Mouse (Mus musculus) MEL (cell line): ENCODE data around the gene Ccdc50. TPM values are rescaled to one million over a fixed set of nuclear protein-coding genes. Genes with fewer than 3 reads are reported as not detected.

Experiments used
- DNase-seq: peaks from one replicate; pipeline ENCODE4 v3.0.0; 2011; ENCODE audit warnings: low read depth, low spot score
- H3K27ac ChIP-seq: 2 replicates; pipeline ENCODE4 v1.5.1; 2012; ENCODE audit warnings: low read depth, mild to moderate bottlenecking, control low read depth, low read length, moderate library complexity; ENCODE audit not compliant: control insufficient read depth
- H3K27me3 ChIP-seq, 2 experiments: fragments of 150-350 bp in 1 of 2; sonication (generic) in 1 of 2; 2 replicates each; pipeline ENCODE4 v1.6.1; 2012; ENCODE audit warnings: low read length in 2 of 2, mild to moderate bottlenecking in 2 of 2, improper control_type of control experiment in 1 of 2, moderate library complexity in 1 of 2; ENCODE audit not compliant: insufficient read depth in 2 of 2, control insufficient read depth in 1 of 2
- H3K36me3 ChIP-seq, 2 experiments: 2 replicates each; pipeline ENCODE4 v1.6.1; 2012 to 2014; ENCODE audit warnings: low read length in 2 of 2, improper control_type of control experiment in 1 of 2, inconsistent platforms in 1 of 2, mild to moderate bottlenecking in 1 of 2; ENCODE audit not compliant: insufficient read depth in 2 of 2, control insufficient read depth in 1 of 2
- H3K4me1 ChIP-seq, 2 experiments: fragments of 150-350 bp in 1 of 2; sonication (generic) in 1 of 2; 2 replicates each; pipeline ENCODE4 v1.6.1; 2012; ENCODE audit warnings: low read length in 2 of 2, improper control_type of control experiment in 1 of 2, mild to moderate bottlenecking in 1 of 2; ENCODE audit not compliant: insufficient read depth in 2 of 2, control insufficient read depth in 1 of 2
- H3K4me3 ChIP-seq, 2 experiments: fragments of 150-350 bp in 1 of 2; sonication (generic) in 1 of 2; 2 replicates each; pipeline ENCODE4 v1.5.1; 2012; ENCODE audit warnings: low read depth in 2 of 2, low read length in 2 of 2, mild to moderate bottlenecking in 2 of 2, moderate library complexity in 2 of 2, control low read depth in 1 of 2, improper control_type of control experiment in 1 of 2; ENCODE audit not compliant: control insufficient read depth in 1 of 2, insufficient read depth in 1 of 2
- H3K79me2 ChIP-seq: 2 replicates; pipeline ENCODE4 v1.6.1; 2012; ENCODE audit warnings: mild to moderate bottlenecking, low read length, moderate library complexity; ENCODE audit not compliant: control insufficient read depth, poor library complexity, insufficient read depth
- H3K9ac ChIP-seq: 2 replicates; pipeline ENCODE4 v1.6.1; 2012; ENCODE audit warnings: low read depth, mild to moderate bottlenecking, control low read depth, low read length, moderate library complexity; ENCODE audit not compliant: control insufficient read depth, poor library complexity, severe bottlenecking
- H3K9me3 ChIP-seq: fragments of 150-350 bp; sonication (generic); replicated peaks from 2 replicates; pipeline ENCODE4 v1.6.1; 2012; ENCODE audit warnings: mild to moderate bottlenecking, low read length, improper control_type of control experiment, moderate library complexity; ENCODE audit not compliant: insufficient read depth
- BHLHE40 ChIP-seq: IDR thresholded peaks from 2 replicates; pipeline ENCODE4 v1.6.1; 2012; ENCODE audit warnings: low read depth, mild to moderate bottlenecking, inconsistent platforms, low read length, improper control_type of control experiment, borderline replicate concordance
- CHD2 ChIP-seq: IDR thresholded peaks from 2 replicates; pipeline ENCODE4 v1.6.1; 2011; ENCODE audit warnings: low read length, improper control_type of control experiment
- CTCF ChIP-seq, 3 experiments: IDR thresholded peaks in 2 of 3; conservative IDR thresholded peaks in 1 of 3; 2 replicates each; pipeline ENCODE4 v1.5.1; 2011 to 2012; ENCODE audit warnings: low read length in 3 of 3, low read depth in 2 of 3, mild to moderate bottlenecking in 2 of 3, improper control_type of control experiment in 1 of 3, inconsistent platforms in 1 of 3, mixed read lengths in 1 of 3, moderate library complexity in 1 of 3; ENCODE audit not compliant: control insufficient read depth in 1 of 3, insufficient read depth in 1 of 3, poor library complexity in 1 of 3, severe bottlenecking in 1 of 3
- ETS1 ChIP-seq: IDR thresholded peaks from 2 replicates; pipeline ENCODE4 v1.6.1; 2012; ENCODE audit warnings: low read depth, mild to moderate bottlenecking, inconsistent platforms, low read length, improper control_type of control experiment, moderate library complexity
- GABPA ChIP-seq: IDR thresholded peaks from 2 replicates; pipeline ENCODE4 v1.6.1; 2012; ENCODE audit warnings: low read depth, mild to moderate bottlenecking, inconsistent platforms, low read length, improper control_type of control experiment, moderate library complexity
- JUND ChIP-seq: IDR thresholded peaks from 2 replicates; pipeline ENCODE4 v1.6.1; 2011; ENCODE audit warnings: low read depth, mild to moderate bottlenecking, improper control_type of control experiment, low read length
- KAT2A ChIP-seq: conservative IDR thresholded peaks from 2 replicates; pipeline ENCODE4 v1.6.1; 2012; ENCODE audit warnings: low read depth, low read length, improper control_type of control experiment, inconsistent platforms
- MAX ChIP-seq: IDR thresholded peaks from 2 replicates; pipeline ENCODE4 v1.6.1; 2011; ENCODE audit warnings: low read length, improper control_type of control experiment
- MEF2A ChIP-seq: IDR thresholded peaks from 2 replicates; pipeline ENCODE4 v1.6.1; 2014; ENCODE audit warnings: low read depth, mild to moderate bottlenecking, inconsistent platforms, low read length, improper control_type of control experiment; ENCODE audit not compliant: poor library complexity, insufficient replicate concordance, severe bottlenecking; ENCODE audit errors: extremely low read depth
- MXI1 ChIP-seq: IDR thresholded peaks from 2 replicates; pipeline ENCODE4 v1.6.1; 2011; ENCODE audit warnings: mild to moderate bottlenecking, low read depth, low read length, improper control_type of control experiment
- MYC ChIP-seq: IDR thresholded peaks from 2 replicates; pipeline ENCODE4 v1.6.1; 2011; ENCODE audit warnings: low read depth, mild to moderate bottlenecking, low read length, improper control_type of control experiment, moderate library complexity
- NRF1 ChIP-seq: IDR thresholded peaks from 2 replicates; pipeline ENCODE4 v1.6.1; 2014; ENCODE audit warnings: low read depth, mild to moderate bottlenecking, inconsistent platforms, low read length, improper control_type of control experiment, moderate library complexity; ENCODE audit not compliant: poor library complexity, insufficient read depth, severe bottlenecking
- POLR2A ChIP-seq, 2 experiments: IDR thresholded peaks; 2 replicates each; pipeline ENCODE4 v1.6.1; 2011 to 2012; ENCODE audit warnings: low read length in 2 of 2, mild to moderate bottlenecking in 2 of 2, control low read depth in 1 of 2, improper control_type of control experiment in 1 of 2, low read depth in 1 of 2, moderate library complexity in 1 of 2; ENCODE audit not compliant: control insufficient read depth in 1 of 2, insufficient read depth in 1 of 2, poor library complexity in 1 of 2
- RAD21 ChIP-seq: IDR thresholded peaks from 2 replicates; pipeline ENCODE4 v1.6.1; 2011; ENCODE audit warnings: mild to moderate bottlenecking, low read depth, low read length, improper control_type of control experiment
- RCOR1 ChIP-seq: IDR thresholded peaks from 2 replicates; pipeline ENCODE4 v1.6.1; 2012; ENCODE audit warnings: low read depth, mild to moderate bottlenecking, inconsistent platforms, low read length, improper control_type of control experiment
- SMC3 ChIP-seq: IDR thresholded peaks from 2 replicates; pipeline ENCODE4 v1.6.1; 2011; ENCODE audit warnings: low read depth, low read length, improper control_type of control experiment
- TAL1 ChIP-seq: IDR thresholded peaks from 2 replicates; pipeline ENCODE4 v1.6.1; 2012; ENCODE audit warnings: mild to moderate bottlenecking, inconsistent platforms, low read length, moderate library complexity, mixed read lengths
- TBP ChIP-seq: IDR thresholded peaks from 2 replicates; pipeline ENCODE4 v1.8.0; 2011; ENCODE audit warnings: low read depth, low read length, improper control_type of control experiment
- TCF12 ChIP-seq: IDR thresholded peaks from 2 replicates; pipeline ENCODE4 v1.6.1; 2014; ENCODE audit warnings: low read depth, mild to moderate bottlenecking, inconsistent platforms, low read length, improper control_type of control experiment, moderate library complexity
- UBTF ChIP-seq: IDR thresholded peaks from 2 replicates; pipeline ENCODE4 v1.6.1; 2012; ENCODE audit warnings: low read depth, mild to moderate bottlenecking, inconsistent platforms, low read length, improper control_type of control experiment, moderate library complexity, borderline replicate concordance; ENCODE audit not compliant: insufficient read depth
- USF1 ChIP-seq: IDR thresholded peaks from 2 replicates; pipeline ENCODE4 v1.6.1; 2014; ENCODE audit warnings: low read depth, mild to moderate bottlenecking, inconsistent platforms, low read length, improper control_type of control experiment, moderate library complexity
- ZC3H11A ChIP-seq: IDR thresholded peaks from 2 replicates; pipeline ENCODE4 v1.6.1; 2012; ENCODE audit warnings: low read depth, mild to moderate bottlenecking, inconsistent platforms, low read length, improper control_type of control experiment
- ZNF384 ChIP-seq: IDR thresholded peaks from 2 replicates; pipeline ENCODE4 v1.6.1; 2012; ENCODE audit warnings: low read depth, mild to moderate bottlenecking, inconsistent platforms, low read length, improper control_type of control experiment
- polyA plus RNA-seq, 2 experiments: library from polyadenylated mRNA; stranded (reverse) in 1 of 2; unstranded in 1 of 2; fragments of >175 nt in 1 of 2; fragments of >200 nt in 1 of 2; gene quantifications; 2 replicates each; pipeline versions ENCODE4 v1.2.1 to v1.2.4; 2012; ENCODE audit warnings: low replicate concordance in 2 of 2, low read depth in 1 of 2; ENCODE audit not compliant: insufficient read length in 2 of 2, insufficient read depth in 1 of 2, missing spikeins in 1 of 2
- total RNA-seq: library from RNA; depleted of rRNA; stranded (reverse); fragments of 300-350 nt; gene quantifications from 2 replicates; pipeline ENCODE4 v1.2.3, GENCODE M21; 2012

Ccdc50 gene
- total and polyA plus RNA-seq, 3 experiments, result 15.1 to 30.6 (median 20.4) TPM

DNA sequence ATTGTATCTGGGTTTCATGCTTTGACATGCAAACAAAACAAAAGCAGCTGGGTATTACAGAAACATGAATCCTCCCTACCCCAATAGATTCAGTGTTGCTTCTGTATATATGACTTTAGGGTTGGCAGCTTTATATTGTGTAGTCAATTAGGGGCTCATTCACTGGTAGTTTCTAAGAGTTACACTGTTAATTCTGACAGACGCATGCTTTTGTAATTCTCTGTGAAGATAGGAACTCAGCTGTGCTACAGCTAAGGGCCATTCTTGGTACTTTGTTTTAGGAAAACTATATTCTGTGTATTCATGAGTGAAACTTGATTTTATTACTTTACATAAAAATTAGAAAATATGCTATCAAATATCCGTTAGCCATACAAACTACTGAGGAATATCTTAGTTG, 65.2 kb downstream of the Ccdc50 start:
- no peaks in the 10 kb centered on the region for H3K79me2 ChIP-seq
- no peaks in the 10 kb centered on the region for H3K9me3 ChIP-seq
- H3K4me3 ChIP-seq, result no peak overlapping the region
- no peak overlapping the region for H3K27ac ChIP-seq
- no peaks in the 10 kb centered on the region for H3K36me3 ChIP-seq
- TF ChIP-seq RCOR1, result no peak
- TF ChIP-seq GABPA, result no peak
- TF ChIP-seq SMC3, result no peak
- TF ChIP-seq KAT2A, result no peak
- TF ChIP-seq UBTF, result no peak
- no peak for TF ChIP-seq TBP
- no peak for TF ChIP-seq ZNF384
- TF ChIP-seq NRF1, result no peak
- no peak for TF ChIP-seq TAL1
- no peak for TF ChIP-seq POLR2A (IDR thresholded peaks at IDR 0.05; ENCODE audit: control insufficient read depth in 1 of 2, insufficient read depth in 1 of 2, low read depth in 1 of 2, low read length in 2 of 2, poor library complexity in 1 of 2)
- no peak for TF ChIP-seq TCF12
- no peak for TF ChIP-seq MYC
- TF ChIP-seq CHD2, result no peak
- no peak for TF ChIP-seq JUND
- no peak for TF ChIP-seq MEF2A
- no peak for TF ChIP-seq BHLHE40
- H3K27me3 ChIP-seq, result no peaks in the 10 kb centered on the region
- no peak overlapping the region for H3K9ac ChIP-seq
- H3K4me1 ChIP-seq, result no peaks in the 10 kb centered on the region
- no peak for DNase-seq

DNA sequence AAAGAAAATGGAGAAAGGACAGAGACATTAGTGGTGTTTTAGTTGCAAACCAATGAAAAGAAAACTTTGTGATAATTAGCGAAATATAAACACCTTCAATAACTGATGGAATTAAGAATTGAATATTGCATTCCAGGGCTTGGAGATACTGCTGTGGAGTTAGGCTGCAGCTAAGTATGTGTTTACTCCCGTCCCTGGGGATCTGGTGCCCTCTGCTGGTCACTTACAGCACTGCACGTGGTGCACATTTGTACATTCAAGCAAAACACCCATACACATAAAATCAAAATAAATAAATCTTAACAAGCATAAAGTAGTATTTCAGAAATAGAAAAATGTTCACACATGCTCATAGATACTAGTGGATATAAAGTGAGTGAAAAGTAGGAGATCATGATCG, 68.6 kb downstream of the Ccdc50 start:
- Histone ChIP-seq H3K9ac (no peak overlapping the region), H3K4me1 (no peaks in the 10 kb centered on the region), H3K27me3 (no peaks in the 10 kb centered on the region), H3K27ac (no peak overlapping the region), H3K36me3 (no peaks in the 10 kb centered on the region), H3K4me3 (no peak overlapping the region), H3K79me2 (no peaks in the 10 kb centered on the region), H3K9me3 (no peaks in the 10 kb centered on the region)
- TF ChIP-seq SMC3 (peak; percentile 93), USF1 (peak; percentile 54; the same call in 1 of the 2 replicates), ZC3H11A (peak; percentile 88), NRF1 (no peak), ETS1 (no peak), MXI1 (0 out of 2 replicates have a peak, but pooled peaks have one; percentile 22), RAD21 (peak; percentile 99), MAX (peak; percentile 95), MYC (peak; percentile 92), CTCF (IDR thresholded peaks at IDR 0.05 in 2 of 3, conservative IDR thresholded peaks at IDR 0.05 in 1 of 3; ENCODE audit: control insufficient read depth in 1 of 3, insufficient read depth in 1 of 3, low read depth in 2 of 3, low read length in 3 of 3, poor library complexity in 1 of 3, severe bottlenecking in 1 of 3) (peak; percentile 94 to 96 (median 94)), ZNF384 (no peak)
- peak; percentile 77 for DNase-seq
